Comparison of ENCODE assay signal across 20 mouse cellular contexts in genomic region chr15:62105483-62105882, GRCm38 (mm10).
DNase-seq lines count a peak whose midpoint lies in the region; ATAC-seq and TF ChIP-seq lines count a peak whose summit lies in the region.
"Had no signal": no experiment of that assay in that cellular context is flagged by ENCODE, and none has a peak within 500 bp of the region (broad histone marks: within the 10 kb centered on the region; RNA-seq: fewer than 3 reads in every experiment).

No protein-coding gene starts in this region.

- no peak for TF ChIP-seq EP300 in lung, postnatal 0 days (IDR thresholded peaks at IDR 0.05)
- no peak for TF ChIP-seq EP300 in liver, embryonic 14.5 days (IDR thresholded peaks at IDR 0.05; ENCODE audit: low read depth)

- ATAC-seq in lung, embryonic 15.5 days (ENCODE audit: borderline replicate concordance, extremely low read depth, low FRiP score, low TSS enrichment) = no peak
- ATAC-seq in lung, postnatal 0 days = no peak
- ATAC-seq in erythroid progenitor cell, adult 5-6 weeks (replicated peaks; ENCODE audit: low FRiP score, poor library complexity, severe bottlenecking) = peak; percentile 46; the same call in 1 of the 2 replicates
- ATAC-seq in liver, embryonic 14.5 days (ENCODE audit: insufficient read depth) = peak; percentile 63
- ATAC-seq in hindbrain, embryonic 16.5 days = no peak

- no peak overlapping the region for H3K9ac ChIP-seq in lung, embryonic 15.5 days
- H3K9ac ChIP-seq in lung, postnatal 0 days (replicated peaks; ENCODE audit: low read depth) = no peak overlapping the region
- no peak overlapping the region for H3K9ac ChIP-seq in liver, embryonic 14.5 days (replicated peaks)
- H3K9ac ChIP-seq in hindbrain, embryonic 16.5 days (ENCODE audit: low read depth, low read length) = no peak overlapping the region
- H3K9ac ChIP-seq: embryonic facial prominence, embryonic 12.5 days; forebrain, embryonic 13.5 days; hindbrain, embryonic 12.5 days; midbrain, embryonic 15.5 days; neural tube, embryonic 12.5 days had no signal

- H3K4me2 ChIP-seq in lung, embryonic 15.5 days = no peak overlapping the region
- H3K4me2 ChIP-seq in lung, postnatal 0 days (replicated peaks; ENCODE audit: low read depth, low read length) = no peak overlapping the region
- 0 out of 2 replicates have a peak overlapping the region, but pooled peaks have one; percentile 14 for H3K4me2 ChIP-seq in liver, embryonic 14.5 days (ENCODE audit: low read depth)
- H3K4me2 ChIP-seq in hindbrain, embryonic 16.5 days (ENCODE audit: low read length) = no peak overlapping the region
- H3K4me2 ChIP-seq: embryonic facial prominence, embryonic 12.5 days; forebrain, embryonic 13.5 days; hindbrain, embryonic 12.5 days; midbrain, embryonic 15.5 days; neural tube, embryonic 12.5 days had no signal

- H3K36me3 ChIP-seq in lung, embryonic 15.5 days = no peaks in the 10 kb centered on the region
- no peaks in the 10 kb centered on the region for H3K36me3 ChIP-seq in lung, postnatal 0 days (ENCODE audit: insufficient read depth, low read length)
- H3K36me3 ChIP-seq in liver, embryonic 14.5 days (replicated peaks; ENCODE audit: control insufficient read depth, insufficient read depth, low read depth) = no peaks in the 10 kb centered on the region
- no peaks in the 10 kb centered on the region for H3K36me3 ChIP-seq in hindbrain, embryonic 16.5 days (ENCODE audit: control insufficient read depth, insufficient read depth, low read length)
- H3K36me3 ChIP-seq: embryonic facial prominence, embryonic 12.5 days; hindbrain, embryonic 12.5 days; midbrain, embryonic 15.5 days; neural tube, embryonic 12.5 days had no signal

- H3K9me3 ChIP-seq in lung, embryonic 15.5 days = no peaks in the 10 kb centered on the region
- H3K9me3 ChIP-seq in lung, postnatal 0 days (ENCODE audit: low read length) = no peaks in the 10 kb centered on the region
- H3K9me3 ChIP-seq in liver, embryonic 14.5 days (ENCODE audit: control insufficient read depth, low read length) = no peaks in the 10 kb centered on the region; the same call in 1 of the 2 replicates
- H3K9me3 ChIP-seq in hindbrain, embryonic 16.5 days (ENCODE audit: control insufficient read depth, low read length) = no peaks in the 10 kb centered on the region
- H3K9me3 ChIP-seq: embryonic facial prominence, embryonic 12.5 days; forebrain, embryonic 13.5 days; hindbrain, embryonic 12.5 days had no signal

- 0 out of 2 replicates have a peak overlapping the region, but pooled peaks have one; percentile 66 for H3K27ac ChIP-seq in lung, embryonic 15.5 days
- H3K27ac ChIP-seq in lung, postnatal 0 days (ENCODE audit: low read length) = no peak overlapping the region
- H3K27ac ChIP-seq in liver, embryonic 14.5 days = no peak overlapping the region; the same call in 1 of the 2 replicates
- H3K27ac ChIP-seq in hindbrain, embryonic 16.5 days (ENCODE audit: low read depth, low read length) = no peak overlapping the region
- H3K27ac ChIP-seq: embryonic facial prominence, embryonic 12.5 days; forebrain, embryonic 13.5 days; heart, adult 2 months; hindbrain, embryonic 12.5 days; layer of hippocampus, adult 2 months; midbrain, embryonic 15.5 days; neural tube, embryonic 12.5 days had no signal

- DNase-seq in lung, postnatal 0 days (ENCODE audit: low spot score) = no peak
- peak in 1 of 3 experiments; percentile 26 for DNase-seq in liver, embryonic 14.5 days (ENCODE audit: low read depth in 3 of 3, low spot score in 3 of 3)
- peak; percentile 72 for DNase-seq in yolk sac, embryonic 10.5 days (ENCODE audit: low spot score)
- no peak for DNase-seq in adrenal gland, adult 8-10 months
- no peak for DNase-seq in ovary, postnatal 14 days (ENCODE audit: low spot score)
- DNase-seq: gastrocnemius, postnatal 36 days; kidney, adult 9 months; thymus, adult 18-20 months; thymus, postnatal 4 days had no signal

- no peak for TF ChIP-seq CTCF in lung, postnatal 0 days (IDR thresholded peaks at IDR 0.05)
- no peak for TF ChIP-seq CTCF in liver, embryonic 14.5 days (IDR thresholded peaks at IDR 0.05; ENCODE audit: low read depth)

- peaks cover 34% of the 10 kb centered on the region for H3K4me1 ChIP-seq in lung, embryonic 15.5 days
- H3K4me1 ChIP-seq in lung, postnatal 0 days (ENCODE audit: insufficient read depth, low read depth, low read length) = 0 out of 2 replicates have a peak, but pooled peaks cover 2% of the 10 kb centered on the region
- H3K4me1 ChIP-seq in liver, embryonic 14.5 days (replicated peaks; ENCODE audit: control insufficient read depth in 2 of 2, insufficient read depth in 2 of 2, low read length in 1 of 2) = peaks cover 19 to 32% of the 10 kb centered on the region in 2 experiments
- H3K4me1 ChIP-seq in hindbrain, embryonic 16.5 days (ENCODE audit: control insufficient read depth, insufficient read depth, low read depth, low read length) = peaks cover 6% of the 10 kb centered on the region; the same call in 1 of the 2 replicates

- H3K4me3 ChIP-seq in lung, embryonic 15.5 days = no peak overlapping the region
- no peak overlapping the region for H3K4me3 ChIP-seq in lung, postnatal 0 days (ENCODE audit: low read depth, low read length)
- no peak overlapping the region for H3K4me3 ChIP-seq in liver, embryonic 14.5 days (ENCODE audit: insufficient read depth in 1 of 2, low read depth in 2 of 2, low read length in 2 of 2)
- H3K4me3 ChIP-seq in hindbrain, embryonic 16.5 days (ENCODE audit: low read length) = no peak overlapping the region
- H3K4me3 ChIP-seq: embryonic facial prominence, embryonic 12.5 days; erythroblast, embryonic 14.5 days; forebrain, embryonic 13.5 days; heart, adult 2 months; hindbrain, embryonic 12.5 days; layer of hippocampus, adult 2 months; midbrain, embryonic 15.5 days; neural tube, embryonic 12.5 days had no signal

- no peaks in the 10 kb centered on the region for H3K27me3 ChIP-seq in lung, embryonic 15.5 days
- H3K27me3 ChIP-seq in lung, postnatal 0 days (replicated peaks; ENCODE audit: insufficient read depth, low read length) = no peaks in the 10 kb centered on the region
- H3K27me3 ChIP-seq in liver, embryonic 14.5 days (ENCODE audit: control insufficient read depth, insufficient read depth, low read length) = no peaks in the 10 kb centered on the region
- no peaks in the 10 kb centered on the region for H3K27me3 ChIP-seq in hindbrain, embryonic 16.5 days (replicated peaks; ENCODE audit: control insufficient read depth, insufficient read depth, low read length)
- H3K27me3 ChIP-seq: embryonic facial prominence, embryonic 12.5 days; neural tube, embryonic 12.5 days had no signal

- 51% methylated on average over 9 of the region's 9 CpGs for WGBS in lung, embryonic 15.5 days
- 62% methylated on average over 9 of the region's 9 CpGs for WGBS in lung, postnatal 0 days
- 24% methylated on average over 9 of the region's 9 CpGs for WGBS in liver, embryonic 14.5 days (ENCODE audit: insufficient replicate concordance)
- WGBS in hindbrain, embryonic 16.5 days = 56% methylated on average over 9 of the region's 9 CpGs

Comparison
In these comparisons a context has a peak if more than half of its experiments do, and no peak if none do; other contexts are left out.
1. ATAC-seq: peak in erythroid progenitor cell, adult 5-6 weeks (single experiment) and liver, embryonic 14.5 days (single experiment); none in lung, embryonic 15.5 days (single experiment), lung, postnatal 0 days (single experiment) and hindbrain, embryonic 16.5 days (single experiment).